Mouse (Mus musculus): ENCODE data around the gene Zfp574.

- TF ChIP-seq CTCF (IDR thresholded peaks at IDR 0.05; ENCODE audit: control insufficient read depth, insufficient read depth, low read length) (no peak), POLR2A (IDR thresholded peaks at IDR 0.05; ENCODE audit: borderline replicate concordance, control insufficient read depth, low read depth, low read length) (no peak)
Measured at GRCm38 (mm10) chr7:25077414-25077755, 5.0 kb downstream of the Zfp574 start.

Data from bone marrow, adult 2 months (tissue).